Mouse (Mus musculus): ENCODE measurements around the gene Ntf3. TPM values are rescaled to one million over a fixed set of nuclear protein-coding genes. Genes with fewer than 3 reads are reported as not detected.

Ntf3 gene
- total RNA-seq, 2 experiments from 2014 or later: 12.5 to 14.0 TPM

- no peak for DNase-seq (ENCODE audit: low spot score in 2 of 2)
- Histone ChIP-seq H3K4me3 (no peak overlapping the region), H3K27ac (no peak overlapping the region)
- no peak for TF ChIP-seq CTCF (conservative IDR thresholded peaks at IDR 0.05)
These were observed 59.3 kb downstream of the Ntf3 start for GRCm38 (mm10) chr6:126107398-126107797.

GRCm38 (mm10) chr6:126106798-126107173, 59.9 kb downstream of the Ntf3 start:
- no peak overlapping the region for H3K4me3 ChIP-seq
- peak overlapping the region; percentile 23; the same call in 1 of the 2 replicates for H3K27ac ChIP-seq
- DNase-seq (ENCODE audit: low spot score in 2 of 2): no peak
- TF ChIP-seq CTCF (conservative IDR thresholded peaks at IDR 0.05): no peak

GRCm38 (mm10) chr6:126106051-126106797, 60.5 kb downstream of the Ntf3 start:
- TF ChIP-seq CTCF (conservative IDR thresholded peaks at IDR 0.05): no peak
- H3K4me3 ChIP-seq: no peak overlapping the region
- peak in 1 of 2 experiments; percentile 41 for DNase-seq (ENCODE audit: low spot score in 2 of 2)
- H3K27ac ChIP-seq: peak overlapping the region; percentile 23

- no peak overlapping the region for H3K27ac ChIP-seq
- no peak for TF ChIP-seq CTCF (conservative IDR thresholded peaks at IDR 0.05)
- no peak for DNase-seq (ENCODE audit: low spot score in 2 of 2)
- no peak overlapping the region for H3K4me3 ChIP-seq
These were observed 61.5 kb downstream of the Ntf3 start for GRCm38 (mm10) chr6:126105083-126105740.

- TF ChIP-seq CTCF (conservative IDR thresholded peaks at IDR 0.05): no peak
- H3K27ac ChIP-seq: no peak overlapping the region
- H3K4me3 ChIP-seq: no peak overlapping the region
- no peak for DNase-seq (ENCODE audit: low spot score in 2 of 2)
These were observed 64.1 kb downstream of the Ntf3 start for GRCm38 (mm10) chr6:126102571-126102970.

- no peak for TF ChIP-seq CTCF (conservative IDR thresholded peaks at IDR 0.05)
- no peak overlapping the region for H3K4me3 ChIP-seq
- no peak overlapping the region for H3K27ac ChIP-seq
- no peak for DNase-seq (ENCODE audit: low spot score in 2 of 2)
These were observed 64.7 kb downstream of the Ntf3 start for GRCm38 (mm10) chr6:126102007-126102406.

- Histone ChIP-seq H3K27ac (no peak overlapping the region), H3K4me3 (no peak overlapping the region)
- DNase-seq (ENCODE audit: low spot score in 2 of 2): no peak
- TF ChIP-seq CTCF (conservative IDR thresholded peaks at IDR 0.05): no peak
These were observed 66.1 kb downstream of the Ntf3 start for GRCm38 (mm10) chr6:126100579-126100978.

GRCm38 (mm10) chr6:126097471-126097870, 69.2 kb downstream of the Ntf3 start:
- no peak overlapping the region for H3K27ac ChIP-seq
- TF ChIP-seq CTCF (conservative IDR thresholded peaks at IDR 0.05): no peak
- no peak for DNase-seq (ENCODE audit: low spot score in 2 of 2)
- no peak overlapping the region for H3K4me3 ChIP-seq

GRCm38 (mm10) chr6:126096085-126096484, 70.6 kb downstream of the Ntf3 start:
- peak in 1 of 2 experiments; percentile 21 for DNase-seq (ENCODE audit: low spot score in 2 of 2)
- Histone ChIP-seq H3K4me3 (no peak overlapping the region), H3K27ac (peak overlapping the region; percentile 69)
- no peak for TF ChIP-seq CTCF (conservative IDR thresholded peaks at IDR 0.05)

GRCm38 (mm10) chr6:126095041-126095440, 71.7 kb downstream of the Ntf3 start:
- TF ChIP-seq CTCF (conservative IDR thresholded peaks at IDR 0.05): no peak
- peak overlapping the region; percentile 69; the same call in 1 of the 2 replicates for H3K27ac ChIP-seq
- no peak overlapping the region for H3K4me3 ChIP-seq
- no peak for DNase-seq (ENCODE audit: low spot score in 2 of 2)

GRCm38 (mm10) chr6:126092026-126092425, 74.7 kb downstream of the Ntf3 start:
- H3K4me3 ChIP-seq: no peak overlapping the region
- TF ChIP-seq CTCF (conservative IDR thresholded peaks at IDR 0.05): no peak

GRCm38 (mm10) chr6:126090063-126090462, 76.6 kb downstream of the Ntf3 start:
- TF ChIP-seq CTCF (conservative IDR thresholded peaks at IDR 0.05): no peak
- no peak for DNase-seq (ENCODE audit: low spot score in 2 of 2)
- H3K27ac ChIP-seq: no peak overlapping the region
- no peak overlapping the region for H3K4me3 ChIP-seq

More at GRCm38 (mm10) chr6:126092026-126092425, 74.7 kb downstream of the Ntf3 start:
- H3K27ac ChIP-seq: no peak overlapping the region
- no peak for DNase-seq (ENCODE audit: low spot score in 2 of 2)

- TF ChIP-seq CTCF (conservative IDR thresholded peaks at IDR 0.05): no peak
- Histone ChIP-seq H3K27ac (no peak overlapping the region), H3K4me3 (no peak overlapping the region)
- no peak for DNase-seq (ENCODE audit: low spot score in 2 of 2)
These were observed 78.0 kb downstream of the Ntf3 start for GRCm38 (mm10) chr6:126088489-126089265.

Measured in layer of hippocampus, adult 2 months (tissue).